31 mouse cellular contexts compared by ENCODE assay signal in genomic region chr11:113437357-113437756, GRCm38 (mm10).
DNase-seq lines count a peak whose midpoint lies in the region; ATAC-seq and TF ChIP-seq lines count a peak whose summit lies in the region.
"Had no signal": no experiment of that assay in that cellular context is flagged by ENCODE, and none has a peak within 500 bp of the region (broad histone marks: within the 10 kb centered on the region; RNA-seq: fewer than 3 reads in every experiment).

No protein-coding gene starts in this region.

- H3K36me3 ChIP-seq in lung, embryonic 14.5 days (ENCODE audit: insufficient read depth): no peaks in the 10 kb centered on the region
- H3K36me3 ChIP-seq: embryonic facial prominence, embryonic 15.5 days; forebrain, embryonic 12.5 days; hindbrain, embryonic 13.5 days; limb, embryonic 12.5 days; neural tube, embryonic 15.5 days; stomach, embryonic 15.5 days had no signal

- TF ChIP-seq CTCF in lung, embryonic 14.5 days (IDR thresholded peaks at IDR 0.05; ENCODE audit: low read depth): no peak

- peaks cover 4% of the 10 kb centered on the region; the same call in 1 of the 2 replicates for H3K9me3 ChIP-seq in lung, embryonic 14.5 days (ENCODE audit: low read depth, low read length)
- H3K9me3 ChIP-seq: embryonic facial prominence, embryonic 15.5 days; neural tube, embryonic 15.5 days; stomach, embryonic 15.5 days had no signal

- H3K27me3 ChIP-seq in lung, embryonic 14.5 days (ENCODE audit: insufficient read depth, low read length): no peaks in the 10 kb centered on the region
- H3K27me3 ChIP-seq: embryonic facial prominence, embryonic 15.5 days; limb, embryonic 12.5 days; neural tube, embryonic 15.5 days; stomach, embryonic 15.5 days had no signal

- no peak overlapping the region for H3K4me3 ChIP-seq in lung, embryonic 14.5 days (ENCODE audit: low read depth, low read length)
- H3K4me3 ChIP-seq: embryonic facial prominence, embryonic 10.5 days; embryonic facial prominence, embryonic 15.5 days; forebrain, embryonic 12.5 days; heart, embryonic 10.5 days; hindbrain, embryonic 13.5 days; limb, embryonic 12.5 days; neural tube, embryonic 15.5 days; stomach, embryonic 15.5 days had no signal

- no peak overlapping the region for H3K4me2 ChIP-seq in lung, embryonic 14.5 days
- H3K4me2 ChIP-seq: embryonic facial prominence, embryonic 15.5 days; forebrain, embryonic 12.5 days; hindbrain, embryonic 13.5 days; limb, embryonic 12.5 days; neural tube, embryonic 15.5 days; stomach, embryonic 15.5 days had no signal

- no peak overlapping the region for H3K27ac ChIP-seq in lung, embryonic 14.5 days (ENCODE audit: low read depth)
- H3K27ac ChIP-seq: embryonic facial prominence, embryonic 10.5 days; embryonic facial prominence, embryonic 15.5 days; forebrain, embryonic 12.5 days; heart, embryonic 10.5 days; hindbrain, embryonic 13.5 days; kidney, postnatal 0 days; limb, embryonic 12.5 days; neural tube, embryonic 15.5 days; stomach, embryonic 15.5 days had no signal

- peak; percentile 36 for DNase-seq in lung, embryonic 14.5 days
- DNase-seq in lung, postnatal 4 days: no peak
- DNase-seq in 416B (ENCODE audit: low read depth): peak; percentile 44
- DNase-seq in ZHBTc4 (ENCODE audit: low read depth, low spot score): peak; percentile 51
- DNase-seq in layer of hippocampus, postnatal 10 days (ENCODE audit: low spot score in 2 of 2): no peak
- no peak for DNase-seq in embryo, embryonic 9.5 days (ENCODE audit: extremely low spot score)
- no peak for DNase-seq in urinary bladder, postnatal 4 days (ENCODE audit: low spot score in 2 of 2)
- DNase-seq: adrenal gland, postnatal 25 days; B cell, adult 2 months; cerebellum, adult 11-12 months; cerebellum, adult 9-11 months; forebrain, postnatal 0 days; gastrocnemius, postnatal 10 days; heart, postnatal 36 days; kidney, adult 18-20 months; kidney, postnatal 4 days; lung, postnatal 14 days; midbrain, embryonic 14.5 days; retina, postnatal 1 day; right cerebral cortex, postnatal 14 days; thymus, postnatal 14 days had no signal

- H3K9ac ChIP-seq in lung, embryonic 14.5 days: no peak overlapping the region
- H3K9ac ChIP-seq: embryonic facial prominence, embryonic 15.5 days; forebrain, embryonic 12.5 days; forebrain, postnatal 0 days; hindbrain, embryonic 13.5 days; limb, embryonic 12.5 days; neural tube, embryonic 15.5 days; stomach, embryonic 15.5 days had no signal

- 86% methylated on average over 9 of the region's 9 CpGs for WGBS in lung, embryonic 14.5 days

- no peak for ATAC-seq in lung, embryonic 14.5 days (ENCODE audit: insufficient read depth)
- ATAC-seq in megakaryocyte, adult 5-6 weeks (ENCODE audit: poor library complexity, severe bottlenecking): peak; percentile 63
- ATAC-seq: forebrain, postnatal 0 days had no signal

- H3K4me1 ChIP-seq in lung, embryonic 14.5 days (ENCODE audit: insufficient read depth): peaks cover 15% of the 10 kb centered on the region

Comparison
In these comparisons a context has a peak if more than half of its experiments do, and no peak if none do; other contexts are left out.
1. DNase-seq: peak in lung, embryonic 14.5 days (single experiment), 416B (single experiment) and ZHBTc4 (single experiment); none in lung, postnatal 4 days (0 of 2), layer of hippocampus, postnatal 10 days (0 of 2), embryo, embryonic 9.5 days (single experiment) and urinary bladder, postnatal 4 days (0 of 2).